Mouse (Mus musculus) embryonic facial prominence, embryonic 10.5 days (tissue): ENCODE measurements around the gene Gphb5. TPM values are rescaled to one million over a fixed set of nuclear protein-coding genes. Genes with fewer than 3 reads are reported as not detected.
"Not testable (repeated sequence)": the region's sequence is repeated elsewhere in the genome, so short reads cannot be mapped to it uniquely, and the experiment has no call there.

Source experiments
- DNase-seq: peaks from one replicate; pipeline ENCODE4 v3.0.0-alpha.2; 2017; ENCODE audit warnings: low spot score
- H3K27ac ChIP-seq: fragments of 300-500 bp; sonication (generic); replicated peaks from 2 replicates; pipeline ENCODE4 v1.5.1; 2016; ENCODE audit warnings: mild to moderate bottlenecking
- H3K27me3 ChIP-seq: fragments of 300-500 bp; sonication (generic); replicated peaks from 2 replicates; pipeline ENCODE4 v1.6.1; 2016; ENCODE audit warnings: low read depth, mild to moderate bottlenecking; ENCODE audit not compliant: poor library complexity, severe bottlenecking
- H3K36me3 ChIP-seq: fragments of 300-500 bp; sonication (generic); replicated peaks from 2 replicates; pipeline ENCODE4 v1.6.1; 2016; ENCODE audit warnings: mild to moderate bottlenecking, moderate library complexity
- H3K4me1 ChIP-seq: fragments of 300-500 bp; sonication (generic); 2 replicates; pipeline ENCODE4 v1.6.1; 2016
- H3K4me3 ChIP-seq: fragments of 300-500 bp; sonication (generic); 2 replicates; pipeline ENCODE4 v1.5.1; 2016; ENCODE audit warnings: mild to moderate bottlenecking, moderate library complexity
- H3K9me3 ChIP-seq: fragments of 300-500 bp; sonication (generic); 2 replicates; pipeline ENCODE4 v1.6.1; 2016; ENCODE audit warnings: mild to moderate bottlenecking
- WGBS: fragments of 180-500 bp; shearing (Covaris S2); methylation state at CpG from one replicate; pipeline ENCODE4 v1.1.7; 2016; 5-methylcytosine and 5-hydroxymethylcytosine counted together
- polyA plus RNA-seq: library from polyadenylated mRNA; unstranded; fragments of >200 nt; fragmentation: Nextera tagmentation; extraction: Ambion mirVana; gene quantifications from 2 replicates; pipeline ENCODE4 v1.2.1, GENCODE M21; 2016

The Gphb5 gene
- not detected in 2 replicates for polyA plus RNA-seq

DNA sequence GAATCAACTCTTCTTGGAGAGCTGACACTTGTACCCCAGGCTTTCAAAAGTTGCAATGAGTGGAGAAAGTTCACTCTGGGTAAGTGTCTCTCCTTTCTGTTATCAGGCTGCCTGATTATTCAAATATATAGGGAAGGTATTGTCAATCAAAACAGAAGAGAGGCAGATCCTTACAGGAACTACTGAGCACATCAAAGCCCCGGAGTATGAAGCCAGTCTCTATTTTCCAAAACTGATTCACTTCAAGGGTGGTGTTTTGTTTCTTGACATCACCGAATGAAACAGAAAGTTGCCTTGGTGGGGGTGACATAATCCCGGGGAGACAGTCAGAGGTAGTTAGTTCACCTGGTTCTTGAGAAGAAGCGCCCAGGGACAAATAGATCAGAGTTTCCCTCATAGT lies at the start of gene Gphb5:
Gphb5 (minus strand) TSS at position 101 of the 400 bp plus-strand sequence.
- no peaks in the 10 kb centered on the region for H3K36me3 ChIP-seq
- H3K4me1 ChIP-seq = no peaks in the 10 kb centered on the region
- H3K27me3 ChIP-seq = no peaks in the 10 kb centered on the region
- DNase-seq = no peak
- 87% methylated on average over 4 of the region's 4 CpGs for WGBS
- no peak within 1 kb of the TSS for H3K27ac ChIP-seq
- no peak within 1 kb of the TSS for H3K4me3 ChIP-seq
- no peaks in the 10 kb centered on the region for H3K9me3 ChIP-seq

- peaks cover 4% of the 10 kb centered on the region for H3K4me1 ChIP-seq
- no peaks in the 10 kb centered on the region for H3K27me3 ChIP-seq
- no peak for DNase-seq
- WGBS = 94% methylated on average over 7 of the region's 7 CpGs
- peaks cover 68% of the 10 kb centered on the region for H3K36me3 ChIP-seq
- no peak overlapping the region for H3K4me3 ChIP-seq
- H3K27ac ChIP-seq = no peak overlapping the region
- no peaks in the 10 kb centered on the region for H3K9me3 ChIP-seq
These were observed 49.6 kb upstream of the Gphb5 start for GRCm38 (mm10) chr12:75466206-75466605.

GRCm38 (mm10) chr12:75464016-75464769 lies 47.6 kb upstream of the Gphb5 start:
- peaks cover 84% of the 10 kb centered on the region for H3K36me3 ChIP-seq
- 81% methylated on average over 9 of the region's 9 CpGs for WGBS
- H3K4me3 ChIP-seq = no peak overlapping the region
- H3K27ac ChIP-seq = no peak overlapping the region
- H3K27me3 ChIP-seq = no peaks in the 10 kb centered on the region
- no peak for DNase-seq
- H3K4me1 ChIP-seq = no peaks in the 10 kb centered on the region
- no peaks in the 10 kb centered on the region for H3K9me3 ChIP-seq

- Histone ChIP-seq H3K27me3 (no peaks in the 10 kb centered on the region), H3K4me1 (no peaks in the 10 kb centered on the region), H3K4me3 (no peak overlapping the region), H3K36me3 (peaks cover 91% of the 10 kb centered on the region), H3K27ac (no peak overlapping the region), H3K9me3 (no peaks in the 10 kb centered on the region)
- no peak for DNase-seq
- 94% methylated on average over 5 of the region's 5 CpGs for WGBS
These were observed 44.0 kb upstream of the Gphb5 start for GRCm38 (mm10) chr12:75460561-75460960.

- H3K9me3 ChIP-seq = no peaks in the 10 kb centered on the region
- no peaks in the 10 kb centered on the region for H3K27me3 ChIP-seq
- DNase-seq = no peak
- H3K27ac ChIP-seq = no peak overlapping the region
- H3K4me3 ChIP-seq = no peak overlapping the region
- 89% methylated on average over 5 of the region's 5 CpGs for WGBS
- peaks cover 90% of the 10 kb centered on the region for H3K36me3 ChIP-seq
- no peaks in the 10 kb centered on the region for H3K4me1 ChIP-seq
These were observed 43.1 kb upstream of the Gphb5 start for GRCm38 (mm10) chr12:75459656-75460055.

DNA sequence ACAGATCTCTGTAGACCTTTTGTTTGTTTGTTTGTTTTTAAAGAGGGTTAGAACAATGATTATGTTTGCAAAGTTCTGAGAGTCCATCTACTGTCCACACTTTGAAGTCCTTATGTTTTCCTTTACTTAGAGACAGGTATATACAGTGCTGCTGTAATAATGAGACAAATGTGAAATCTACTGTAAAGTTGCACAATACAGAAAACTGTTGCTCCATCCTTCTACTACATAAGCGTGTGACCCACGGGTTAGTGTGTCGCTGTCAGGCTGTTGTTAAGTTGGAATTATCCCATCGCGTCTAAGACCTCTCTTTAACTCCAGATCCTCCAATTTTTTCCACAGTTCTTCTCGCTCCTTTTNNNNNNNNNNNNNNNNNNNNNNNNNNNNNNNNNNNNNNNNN lies 36.9 kb upstream of the Gphb5 start:
- Histone ChIP-seq H3K9me3 (no peaks in the 10 kb centered on the region), H3K4me3 (no peak overlapping the region), H3K36me3 (peaks cover 78% of the 10 kb centered on the region), H3K4me1 (no peaks in the 10 kb centered on the region), H3K27ac (no peak overlapping the region), H3K27me3 (no peaks in the 10 kb centered on the region)
- no peak for DNase-seq
- WGBS = 94% methylated on average over 6 of the region's 6 CpGs

DNA sequence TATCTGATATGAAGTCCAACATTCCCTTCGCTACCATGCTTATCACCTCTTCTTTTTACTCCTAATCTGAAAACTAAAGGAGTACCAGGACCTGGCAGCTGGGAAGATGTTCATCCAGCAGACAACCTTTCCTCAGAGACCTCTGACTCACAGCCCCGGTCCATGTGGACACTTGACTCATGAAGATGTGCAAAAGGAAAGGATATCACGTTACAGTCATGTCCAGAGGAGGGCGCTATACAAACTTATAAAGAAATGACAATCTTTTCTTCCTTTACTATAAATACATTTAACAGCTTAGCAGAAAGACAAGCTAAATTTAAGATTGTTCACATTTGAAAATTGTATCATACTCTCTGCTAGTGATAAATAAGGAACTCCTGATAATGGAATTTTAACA lies 36.4 kb upstream of the Gphb5 start:
- 78% methylated on average over 4 of the region's 4 CpGs for WGBS
- DNase-seq = no peak
- Histone ChIP-seq H3K9me3 (no peaks in the 10 kb centered on the region), H3K36me3 (peaks cover 75% of the 10 kb centered on the region), H3K27me3 (no peaks in the 10 kb centered on the region), H3K4me1 (no peaks in the 10 kb centered on the region), H3K4me3 (no peak overlapping the region), H3K27ac (no peak overlapping the region)

DNA sequence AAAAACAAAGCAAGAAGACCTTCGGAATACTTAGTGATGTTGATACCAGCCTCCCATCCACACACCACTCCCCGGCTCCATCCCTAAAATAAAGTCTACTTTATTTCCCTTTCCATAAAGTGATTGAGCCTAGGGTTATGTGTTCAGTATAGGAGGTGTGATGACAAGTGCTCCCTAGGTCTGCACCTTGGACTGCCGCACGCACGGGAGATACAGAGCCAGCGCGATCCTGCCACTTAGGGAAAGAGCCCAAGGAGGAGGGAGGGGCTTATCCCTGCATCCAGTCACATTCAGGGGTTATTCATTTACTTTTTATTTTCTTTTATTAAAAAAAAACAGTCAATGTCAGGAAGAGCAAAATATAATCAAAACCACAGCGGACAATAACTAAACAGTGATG lies 34.0 kb upstream of the Gphb5 start:
- no peak for DNase-seq
- Histone ChIP-seq H3K4me1 (no peaks in the 10 kb centered on the region), H3K27ac (no peak overlapping the region), H3K9me3 (no peaks in the 10 kb centered on the region), H3K27me3 (no peaks in the 10 kb centered on the region), H3K4me3 (no peak overlapping the region), H3K36me3 (peaks cover 56% of the 10 kb centered on the region)
- WGBS = 96% methylated on average over 8 of the region's 8 CpGs

GRCm38 (mm10) chr12:75450011-75450410 lies 33.4 kb upstream of the Gphb5 start:
- no peaks in the 10 kb centered on the region for H3K4me1 ChIP-seq
- no peak for DNase-seq
- H3K27ac ChIP-seq = no peak overlapping the region
- 81% methylated on average over 14 of the region's 14 CpGs for WGBS
- no peak overlapping the region for H3K4me3 ChIP-seq
- H3K36me3 ChIP-seq = peaks cover 51% of the 10 kb centered on the region
- H3K27me3 ChIP-seq = no peaks in the 10 kb centered on the region
- H3K9me3 ChIP-seq = no peaks in the 10 kb centered on the region

DNA sequence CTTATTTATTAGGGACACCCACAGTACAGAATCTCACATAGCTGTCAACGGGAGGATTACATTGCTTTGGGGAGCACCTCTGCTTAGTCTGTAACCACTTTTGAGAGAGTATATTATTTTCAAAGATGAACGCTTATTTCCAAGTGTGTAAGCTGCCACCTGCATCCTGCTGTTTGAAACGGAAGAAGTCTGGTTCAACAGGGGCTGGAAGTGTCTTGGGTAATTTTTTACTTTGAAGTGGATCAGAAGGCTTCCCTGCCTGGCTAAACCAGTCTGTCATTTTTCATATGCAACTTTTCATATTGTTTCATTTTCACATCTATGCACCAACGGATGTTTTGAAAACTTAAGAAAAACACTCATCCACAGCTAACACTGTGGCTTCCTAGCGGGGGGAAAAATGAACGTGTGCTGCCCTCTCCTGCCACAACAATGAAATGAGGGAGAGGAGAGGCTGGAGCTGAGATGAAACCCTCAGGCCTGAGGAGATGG lies 32.9 kb upstream of the Gphb5 start:
- DNase-seq = no peak
- Histone ChIP-seq H3K4me3 (no peak overlapping the region), H3K36me3 (peaks cover 47% of the 10 kb centered on the region), H3K4me1 (no peaks in the 10 kb centered on the region), H3K9me3 (no peaks in the 10 kb centered on the region), H3K27me3 (no peaks in the 10 kb centered on the region), H3K27ac (no peak overlapping the region)
- 74% methylated on average over 6 of the region's 6 CpGs for WGBS

- Histone ChIP-seq H3K9me3 (no peaks in the 10 kb centered on the region), H3K4me1 (0 out of 2 replicates have a peak, but pooled peaks cover under 1% of the 10 kb centered on the region), H3K27me3 (no peaks in the 10 kb centered on the region), H3K4me3 (no peak overlapping the region), H3K36me3 (peaks cover 46% of the 10 kb centered on the region), H3K27ac (no peak overlapping the region)
- DNase-seq = no peak
- WGBS = 89% methylated on average over 5 of the region's 5 CpGs
These were observed 32.3 kb upstream of the Gphb5 start for GRCm38 (mm10) chr12:75448921-75449320.

- 91% methylated on average over 7 of the region's 7 CpGs for WGBS
- no peaks in the 10 kb centered on the region for H3K27me3 ChIP-seq
- 0 out of 2 replicates have a peak, but pooled peaks cover 3% of the 10 kb centered on the region for H3K4me1 ChIP-seq
- no peak overlapping the region for H3K27ac ChIP-seq
- no peak for DNase-seq
- H3K36me3 ChIP-seq = peaks cover 19% of the 10 kb centered on the region
- no peaks in the 10 kb centered on the region for H3K9me3 ChIP-seq
- H3K4me3 ChIP-seq = no peak overlapping the region
These were observed 29.7 kb upstream of the Gphb5 start for GRCm38 (mm10) chr12:75446245-75446644.

- H3K4me1 ChIP-seq, H3K4me3 ChIP-seq, DNase-seq, H3K27ac ChIP-seq, H3K9me3 ChIP-seq, H3K36me3 ChIP-seq, H3K27me3 ChIP-seq: not testable (repeated sequence)
- 78% methylated on average over 6 of the region's 6 CpGs for WGBS
These were observed 15.8 kb upstream of the Gphb5 start for GRCm38 (mm10) chr12:75432400-75432799.
